Mouse (Mus musculus) stomach, embryonic 15.5 days (tissue): ENCODE data around the gene Dtymk. TPM values are rescaled to one million over a fixed set of nuclear protein-coding genes. Genes with fewer than 3 reads are reported as not detected.

Experiments
- polyA plus RNA-seq: library from polyadenylated mRNA; unstranded; fragments of >200 nt; fragmentation: Nextera tagmentation; extraction: Ambion mirVana; gene quantifications from 2 replicates; pipeline ENCODE4 v1.2.1, GENCODE M21; 2015

The Dtymk gene
- polyA plus RNA-seq, 1 experiment from 2014 or later = 237 TPM

Other genes starting within 250 kb of the Dtymk start
- 155 and 157 TPM in 2 replicates for gene Stk25, start 143.3 kb downstream of the Dtymk start, polyA plus RNA-seq
- gene Bok, start 116.3 kb downstream of the Dtymk start, polyA plus RNA-seq = 70.8 and 79.6 TPM in 2 replicates
- gene Atg4b, start 50.4 kb downstream of the Dtymk start, polyA plus RNA-seq = 74.5 and 81.2 TPM in 2 replicates
- gene Thap4, start 47.1 kb downstream of the Dtymk start, polyA plus RNA-seq = 51.4 and 54.0 TPM in 2 replicates
- gene Ing5, start 2.0 kb upstream of the Dtymk start, polyA plus RNA-seq = 18.3 and 20.2 TPM in 2 replicates
- 13.0 and 15.7 TPM in 2 replicates for gene D2hgdh, start 23.0 kb upstream of the Dtymk start, polyA plus RNA-seq
- gene Gal3st2, start 59.4 kb upstream of the Dtymk start, polyA plus RNA-seq = 0.06 TPM in 1 of 2 replicates, not detected in the other
- 0.08 TPM in 1 of 2 replicates, not detected in the other for gene Gal3st2b, start 116.4 kb upstream of the Dtymk start, polyA plus RNA-seq
- gene Gal3st2c, start 188.6 kb upstream of the Dtymk start, polyA plus RNA-seq = not detected in 2 replicates
- not detected in 2 replicates for gene Neu4, start 218.5 kb upstream of the Dtymk start, polyA plus RNA-seq